Mouse (Mus musculus): ENCODE data around the gene Slc25a29. TPM values are rescaled to one million over a fixed set of nuclear protein-coding genes. Genes with fewer than 3 reads are reported as not detected.

Slc25a29 gene
- polyA plus RNA-seq, 1 experiment from 2014 or later: 3.4 TPM

GRCm38 (mm10) chr12:108833408-108833807 is 2.3 kb downstream of the Slc25a29 start:
- Histone ChIP-seq H3K4me2 (no peak overlapping the region), H3K36me3 (peaks cover 4% of the 10 kb centered on the region), H3K4me1 (peaks cover 38% of the 10 kb centered on the region), H3K27me3 (replicated peaks) (no peaks in the 10 kb centered on the region), H3K9ac (no peak overlapping the region), H3K4me3 (no peak overlapping the region), H3K27ac (replicated peaks) (no peak overlapping the region), H3K9me3 (no peaks in the 10 kb centered on the region)
- 81% methylated on average over 3 of the region's 3 CpGs for whole genome bisulfite sequencing
- no peak for ATAC-seq (ENCODE audit: extremely low read depth, insufficient number of reproducible peaks, low FRiP score, low TSS enrichment)

DNA sequence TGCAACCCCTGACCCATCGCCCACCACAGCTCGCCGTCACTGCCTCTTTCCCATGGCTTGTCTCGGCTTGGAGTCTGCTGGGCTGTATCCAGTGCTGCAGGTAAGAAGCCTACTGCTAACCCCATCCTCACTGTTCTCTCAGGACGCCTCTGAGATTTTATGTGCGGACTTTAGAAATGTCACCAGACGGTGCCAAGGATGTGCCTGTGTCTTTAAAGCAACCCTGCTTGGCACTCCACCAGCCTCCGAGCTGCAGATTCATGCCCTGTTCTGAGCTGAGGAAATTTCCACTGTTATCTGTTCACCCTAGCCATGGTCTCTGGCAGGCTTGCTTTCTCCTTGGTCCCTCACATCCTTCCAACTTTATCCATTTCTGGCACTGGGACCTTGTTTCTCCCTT is 2.8 kb downstream of the Slc25a29 start:
- H3K9me3 ChIP-seq: no peaks in the 10 kb centered on the region

DNA sequence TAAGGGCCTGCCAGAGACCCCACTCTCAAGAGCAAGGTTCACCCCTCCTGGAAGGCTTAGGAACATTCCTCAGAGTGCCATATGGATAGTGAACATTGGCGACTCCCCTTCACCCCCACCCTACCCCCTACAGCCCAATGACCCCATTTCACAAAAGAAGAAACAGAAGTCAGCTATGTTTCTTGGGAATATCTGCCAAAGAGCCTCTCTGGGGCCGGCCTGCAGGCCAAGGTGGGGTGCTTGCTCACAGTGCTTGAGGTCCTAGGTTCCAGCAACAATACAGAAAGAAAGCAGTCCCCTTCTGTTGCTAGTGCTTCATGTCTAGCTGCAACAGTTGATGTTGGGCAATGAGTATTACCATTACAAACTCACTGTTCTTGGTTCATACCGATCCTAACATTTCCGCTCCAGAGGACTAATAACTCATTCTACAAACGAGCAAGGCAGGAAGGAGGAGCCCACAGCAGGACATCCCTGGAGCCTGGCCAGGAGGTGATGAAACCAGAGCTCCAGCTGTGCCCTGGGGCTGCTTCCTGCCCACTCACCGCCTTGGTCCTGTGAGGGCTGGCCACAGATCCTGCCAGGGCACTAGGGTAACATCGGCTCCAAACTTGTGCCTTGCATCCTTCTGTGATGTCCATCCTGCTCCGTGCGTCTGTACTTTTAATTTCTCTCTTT is 3.6 kb downstream of the Slc25a29 start:
- Histone ChIP-seq H3K36me3 (peaks cover 11% of the 10 kb centered on the region), H3K4me3 (no peak overlapping the region), H3K9me3 (no peaks in the 10 kb centered on the region), H3K9ac (no peak overlapping the region), H3K4me2 (no peak overlapping the region), H3K4me1 (peaks cover 25% of the 10 kb centered on the region), H3K27ac (replicated peaks) (no peak overlapping the region), H3K27me3 (replicated peaks) (no peaks in the 10 kb centered on the region)
- no peak for ATAC-seq (ENCODE audit: extremely low read depth, insufficient number of reproducible peaks, low FRiP score, low TSS enrichment)
- 70% methylated on average over 9 of the region's 9 CpGs for WGBS

More for the DNA sequence above, 2.8 kb downstream of the Slc25a29 start:
- Histone ChIP-seq H3K4me2 (no peak overlapping the region), H3K27me3 (replicated peaks) (no peaks in the 10 kb centered on the region), H3K9ac (no peak overlapping the region), H3K4me3 (no peak overlapping the region), H3K27ac (replicated peaks) (no peak overlapping the region), H3K4me1 (peaks cover 32% of the 10 kb centered on the region), H3K36me3 (peaks cover 4% of the 10 kb centered on the region; the same call in 1 of the 2 replicates)
- 77% methylated on average over 8 of the region's 8 CpGs for WGBS
- no peak for ATAC-seq (ENCODE audit: extremely low read depth, insufficient number of reproducible peaks, low FRiP score, low TSS enrichment)

DNA sequence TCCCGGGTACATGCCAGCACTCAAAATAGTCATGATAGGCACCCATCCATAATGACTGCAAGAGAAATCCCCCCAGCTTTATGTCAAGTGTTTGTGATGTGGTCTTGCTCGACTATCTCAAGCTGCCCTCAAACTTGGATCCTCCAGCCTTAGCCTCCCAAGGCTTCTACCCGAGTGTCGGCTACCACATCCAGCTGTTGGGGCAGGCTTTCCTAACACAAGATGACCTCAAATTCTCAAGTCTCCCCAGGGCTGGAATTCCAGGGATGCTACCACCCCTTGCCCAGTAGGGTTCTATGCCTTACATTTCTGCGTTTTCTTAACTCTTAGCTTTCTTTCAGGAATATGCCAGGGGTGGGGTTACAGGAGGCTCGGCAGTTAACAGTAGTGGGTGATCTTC is 5.3 kb downstream of the Slc25a29 start:
- WGBS: 76% methylated on average over 6 of the region's 6 CpGs
- peaks cover 14% of the 10 kb centered on the region for H3K4me1 ChIP-seq
- H3K4me2 ChIP-seq: no peak overlapping the region

GRCm38 (mm10) chr12:108829636-108830035 is 6.0 kb downstream of the Slc25a29 start:
- H3K9ac ChIP-seq: no peak overlapping the region
- ATAC-seq (ENCODE audit: extremely low read depth, insufficient number of reproducible peaks, low FRiP score, low TSS enrichment): no peak
- H3K36me3 ChIP-seq: peaks cover 23% of the 10 kb centered on the region
- no peaks in the 10 kb centered on the region for H3K9me3 ChIP-seq
- WGBS: 79% methylated on average over 5 of the region's 5 CpGs
- H3K4me2 ChIP-seq: no peak overlapping the region
- no peak overlapping the region for H3K27ac ChIP-seq (replicated peaks)
- H3K4me1 ChIP-seq: peaks cover 7% of the 10 kb centered on the region
- no peaks in the 10 kb centered on the region for H3K27me3 ChIP-seq (replicated peaks)
- no peak overlapping the region for H3K4me3 ChIP-seq

More for the DNA sequence above, 5.3 kb downstream of the Slc25a29 start:
- Histone ChIP-seq H3K9me3 (no peaks in the 10 kb centered on the region), H3K27me3 (replicated peaks) (no peaks in the 10 kb centered on the region), H3K36me3 (peaks cover 23% of the 10 kb centered on the region), H3K27ac (replicated peaks) (no peak overlapping the region), H3K4me3 (no peak overlapping the region), H3K9ac (no peak overlapping the region)
- no peak for ATAC-seq (ENCODE audit: extremely low read depth, insufficient number of reproducible peaks, low FRiP score, low TSS enrichment)

DNA sequence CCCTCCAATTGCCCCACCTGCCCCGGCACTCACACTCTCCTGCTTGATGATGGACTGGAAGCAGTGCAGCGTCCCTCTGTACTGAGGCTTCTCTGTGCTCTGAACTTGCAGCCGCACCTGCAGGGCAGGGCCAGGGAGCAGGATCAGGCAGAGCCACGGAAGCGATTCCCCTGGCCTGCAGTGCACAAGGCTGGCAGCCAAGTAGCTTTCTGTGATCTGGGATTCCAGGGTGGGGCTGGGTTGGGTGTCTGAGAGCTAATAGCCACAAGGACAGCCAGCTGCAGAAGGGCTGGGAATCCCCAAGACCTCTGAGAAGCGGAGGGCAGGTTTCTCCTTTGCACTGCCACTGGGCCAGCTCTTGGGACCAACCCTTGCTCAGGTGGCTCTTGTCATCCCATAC is 8.0 kb downstream of the Slc25a29 start:
- H3K27ac ChIP-seq (replicated peaks): no peak overlapping the region
- no peaks in the 10 kb centered on the region for H3K27me3 ChIP-seq (replicated peaks)
- ATAC-seq (ENCODE audit: extremely low read depth, insufficient number of reproducible peaks, low FRiP score, low TSS enrichment): no peak
- 90% methylated on average over 6 of the region's 6 CpGs for WGBS
- H3K9me3 ChIP-seq: no peaks in the 10 kb centered on the region
- H3K36me3 ChIP-seq: peaks cover 23% of the 10 kb centered on the region
- 0 out of 2 replicates have a peak, but pooled peaks cover 3% of the 10 kb centered on the region for H3K4me1 ChIP-seq
- H3K4me2 ChIP-seq: no peak overlapping the region
- H3K9ac ChIP-seq: no peak overlapping the region
- H3K4me3 ChIP-seq: no peak overlapping the region

DNA sequence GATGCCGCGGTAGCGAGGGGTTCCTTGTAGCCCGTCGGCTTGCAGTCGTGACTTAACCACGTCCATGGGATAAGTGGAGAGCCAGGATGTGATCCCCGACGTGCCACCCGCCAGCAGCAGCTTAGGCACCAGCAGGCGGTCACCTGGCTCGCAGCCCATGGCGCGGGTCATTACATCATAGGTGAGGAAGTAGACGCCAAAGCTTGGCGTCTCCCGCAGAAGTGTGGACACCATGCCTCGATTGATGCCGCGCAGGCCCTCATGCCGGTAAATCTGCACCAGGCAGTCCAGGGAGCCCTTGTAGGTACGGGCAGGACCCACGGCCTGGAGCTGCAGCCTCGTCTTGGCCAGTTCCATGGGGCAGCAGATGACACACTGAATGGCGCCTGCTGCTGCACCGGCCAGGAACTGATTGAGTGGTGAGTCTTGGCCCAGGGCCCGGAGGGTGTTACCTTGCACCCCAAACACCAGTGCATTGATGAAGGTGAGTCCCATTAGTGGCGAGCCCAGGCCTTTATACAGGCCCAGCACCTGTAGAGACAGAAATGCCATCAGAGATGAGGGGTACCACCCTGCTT is 8.6 kb downstream of the Slc25a29 start:
- no peak overlapping the region for H3K27ac ChIP-seq (replicated peaks)

DNA sequence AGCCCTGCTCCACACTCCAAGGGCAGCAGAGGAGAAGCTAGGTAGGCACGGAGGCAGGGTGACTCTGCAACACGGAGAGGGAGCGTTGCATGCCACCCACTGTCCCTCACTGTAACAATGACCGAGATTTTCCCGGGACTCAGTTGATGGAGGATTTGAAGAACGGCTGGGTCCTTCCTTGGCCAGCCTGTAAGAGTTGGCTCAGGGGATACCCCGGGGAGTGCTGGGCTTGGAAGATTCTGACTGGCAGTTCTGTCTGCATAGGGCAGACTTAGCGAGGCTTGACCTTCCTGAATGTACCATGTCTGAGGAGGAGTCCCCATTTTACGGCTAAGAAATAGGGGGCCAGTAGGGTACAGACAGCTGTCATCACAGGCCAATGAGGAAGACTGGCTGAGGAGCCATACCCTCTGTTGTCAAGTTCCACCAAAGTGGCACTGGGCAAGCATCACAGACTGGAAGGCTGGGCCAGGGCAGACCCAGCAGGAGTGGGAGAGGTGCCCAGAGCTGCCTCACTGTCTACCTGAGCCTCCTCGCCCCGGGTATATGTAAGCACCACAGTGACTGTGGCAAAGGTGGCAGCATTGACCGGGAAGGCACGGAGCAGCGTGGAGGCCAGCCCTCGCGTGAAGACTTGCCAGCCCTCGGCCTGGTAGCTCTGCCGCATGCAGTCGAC is 9.3 kb downstream of the Slc25a29 start:
- no peaks in the 10 kb centered on the region for H3K4me1 ChIP-seq
- no peak overlapping the region for H3K27ac ChIP-seq (replicated peaks)
- H3K27me3 ChIP-seq (replicated peaks): no peaks in the 10 kb centered on the region
- H3K9me3 ChIP-seq: no peaks in the 10 kb centered on the region
- no peak overlapping the region for H3K9ac ChIP-seq
- peaks cover 23% of the 10 kb centered on the region for H3K36me3 ChIP-seq
- no peak overlapping the region for H3K4me2 ChIP-seq
- no peak for ATAC-seq (ENCODE audit: extremely low read depth, insufficient number of reproducible peaks, low FRiP score, low TSS enrichment)
- 92% methylated on average over 19 of the region's 19 CpGs for WGBS
- no peak overlapping the region for H3K4me3 ChIP-seq

More for the DNA sequence above, 8.6 kb downstream of the Slc25a29 start:
- 93% methylated on average over 28 of the region's 28 CpGs for WGBS
- no peak for ATAC-seq (ENCODE audit: extremely low read depth, insufficient number of reproducible peaks, low FRiP score, low TSS enrichment)
- Histone ChIP-seq H3K9ac (no peak overlapping the region), H3K4me1 (0 out of 2 replicates have a peak, but pooled peaks cover 3% of the 10 kb centered on the region), H3K4me2 (no peak overlapping the region), H3K27me3 (replicated peaks) (no peaks in the 10 kb centered on the region), H3K9me3 (no peaks in the 10 kb centered on the region), H3K4me3 (no peak overlapping the region), H3K36me3 (peaks cover 23% of the 10 kb centered on the region)

DNA sequence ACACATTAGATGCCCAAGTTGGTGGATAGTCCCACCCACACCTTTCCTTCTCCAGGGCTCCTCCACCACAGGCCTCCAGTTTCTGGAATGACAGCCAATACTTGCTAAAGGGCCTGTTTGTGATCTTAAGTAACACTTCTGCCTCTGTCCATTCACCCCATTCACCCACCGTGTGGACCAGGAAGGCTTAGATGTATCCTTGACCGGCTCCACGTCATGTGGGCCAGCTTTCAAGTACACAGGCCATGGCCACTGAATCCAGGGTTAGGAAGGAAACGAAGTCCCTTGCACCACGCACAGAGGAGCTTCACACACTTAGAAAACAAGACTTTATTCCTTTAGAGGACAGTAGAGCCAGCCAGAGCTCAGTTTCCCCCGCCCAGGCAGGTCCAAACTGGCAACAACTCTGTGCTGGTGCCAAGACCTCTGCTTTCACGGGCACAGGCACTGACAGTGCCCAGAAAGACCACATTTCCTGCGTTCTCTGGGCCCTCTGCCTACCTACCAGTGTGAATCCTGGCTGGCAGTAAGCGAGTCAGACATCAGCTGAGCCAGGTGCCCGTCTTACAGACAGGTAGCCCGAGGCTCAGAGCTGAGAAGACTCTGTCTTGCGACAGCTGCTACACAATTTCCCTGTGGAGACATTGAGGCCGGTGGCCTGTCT is 10.0 kb downstream of the Slc25a29 start:
- H3K9ac ChIP-seq: no peak overlapping the region
- no peaks in the 10 kb centered on the region for H3K27me3 ChIP-seq (replicated peaks)
- ATAC-seq (ENCODE audit: extremely low read depth, insufficient number of reproducible peaks, low FRiP score, low TSS enrichment): no peak
- no peak overlapping the region for H3K4me2 ChIP-seq
- 88% methylated on average over 13 of the region's 13 CpGs for WGBS
- H3K36me3 ChIP-seq: peaks cover 23% of the 10 kb centered on the region
- H3K4me1 ChIP-seq: peaks cover 2% of the 10 kb centered on the region; the same call in 1 of the 2 replicates
- no peak overlapping the region for H3K27ac ChIP-seq (replicated peaks)
- H3K4me3 ChIP-seq: no peak overlapping the region
- H3K9me3 ChIP-seq: no peaks in the 10 kb centered on the region

- H3K4me2 ChIP-seq: no peak overlapping the region
- H3K36me3 ChIP-seq: peaks cover 23% of the 10 kb centered on the region
- H3K4me3 ChIP-seq: no peak overlapping the region
- H3K4me1 ChIP-seq: peaks cover 15% of the 10 kb centered on the region
- no peaks in the 10 kb centered on the region for H3K27me3 ChIP-seq (replicated peaks)
- ATAC-seq (ENCODE audit: extremely low read depth, insufficient number of reproducible peaks, low FRiP score, low TSS enrichment): no peak
- no peaks in the 10 kb centered on the region for H3K9me3 ChIP-seq
- H3K9ac ChIP-seq: no peak overlapping the region
- WGBS: 91% methylated on average over 15 of the region's 15 CpGs
- no peak overlapping the region for H3K27ac ChIP-seq (replicated peaks)
Observed at GRCm38 (mm10) chr12:108824225-108824874, 11.3 kb downstream of the Slc25a29 start.

- WGBS: 70% methylated on average over 8 of the region's 8 CpGs
- no peaks in the 10 kb centered on the region for H3K27me3 ChIP-seq (replicated peaks)
- no peaks in the 10 kb centered on the region for H3K9me3 ChIP-seq
- H3K9ac ChIP-seq: no peak overlapping the region
- peaks cover 33% of the 10 kb centered on the region for H3K36me3 ChIP-seq
- H3K4me3 ChIP-seq: no peak overlapping the region
- H3K27ac ChIP-seq (replicated peaks): no peak overlapping the region
- no peak overlapping the region for H3K4me2 ChIP-seq
- no peak for ATAC-seq (ENCODE audit: extremely low read depth, insufficient number of reproducible peaks, low FRiP score, low TSS enrichment)
- peaks cover 16% of the 10 kb centered on the region for H3K4me1 ChIP-seq
Observed at GRCm38 (mm10) chr12:108823036-108823435, 12.6 kb downstream of the Slc25a29 start.
